Mouse (Mus musculus): Measurements from ENCODE around the gene Rnf166.

DNA sequence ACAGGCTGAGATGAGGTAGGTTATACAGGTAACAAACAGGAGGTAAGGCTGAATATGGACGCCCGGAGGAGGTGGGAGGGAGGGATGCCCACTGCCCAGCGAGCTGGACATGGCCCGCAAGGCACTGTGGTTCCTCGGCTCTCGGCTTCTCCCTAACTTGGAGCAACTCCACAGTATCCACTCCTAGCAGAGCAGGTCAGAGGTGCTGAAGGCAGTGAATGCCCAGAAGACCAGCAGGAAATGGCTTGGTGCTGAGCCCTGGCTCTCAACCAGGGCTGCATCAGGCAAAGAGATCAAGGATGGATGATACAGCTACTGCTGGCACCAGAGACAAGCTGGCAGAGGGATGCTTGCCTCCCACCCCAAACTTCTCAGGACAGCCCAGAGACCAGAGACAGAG is 48.6 kb upstream of the Rnf166 start:
- no peak for TF ChIP-seq EP300 (IDR thresholded peaks at IDR 0.05; ENCODE audit: insufficient read depth, low read depth, low read length)
- TF ChIP-seq CTCF (IDR thresholded peaks at IDR 0.05) = no peak
